Mouse (Mus musculus) lung, adult 2 months (tissue): ENCODE results near the gene Zfp93.

Experiments used
- CTCF ChIP-seq: fragments of 200-500 bp; IDR thresholded peaks from 2 replicates; pipeline ENCODE4 v1.5.1; 2011; ENCODE audit warnings: mild to moderate bottlenecking, low read length, control low read depth; ENCODE audit not compliant: insufficient read depth
- POLR2A ChIP-seq: fragments of 200-500 bp; IDR thresholded peaks from 2 replicates; pipeline ENCODE4 v1.6.1; 2011; ENCODE audit warnings: low read depth, mild to moderate bottlenecking, control low read depth, low read length, borderline replicate concordance; ENCODE audit errors: extremely low read depth

DNA sequence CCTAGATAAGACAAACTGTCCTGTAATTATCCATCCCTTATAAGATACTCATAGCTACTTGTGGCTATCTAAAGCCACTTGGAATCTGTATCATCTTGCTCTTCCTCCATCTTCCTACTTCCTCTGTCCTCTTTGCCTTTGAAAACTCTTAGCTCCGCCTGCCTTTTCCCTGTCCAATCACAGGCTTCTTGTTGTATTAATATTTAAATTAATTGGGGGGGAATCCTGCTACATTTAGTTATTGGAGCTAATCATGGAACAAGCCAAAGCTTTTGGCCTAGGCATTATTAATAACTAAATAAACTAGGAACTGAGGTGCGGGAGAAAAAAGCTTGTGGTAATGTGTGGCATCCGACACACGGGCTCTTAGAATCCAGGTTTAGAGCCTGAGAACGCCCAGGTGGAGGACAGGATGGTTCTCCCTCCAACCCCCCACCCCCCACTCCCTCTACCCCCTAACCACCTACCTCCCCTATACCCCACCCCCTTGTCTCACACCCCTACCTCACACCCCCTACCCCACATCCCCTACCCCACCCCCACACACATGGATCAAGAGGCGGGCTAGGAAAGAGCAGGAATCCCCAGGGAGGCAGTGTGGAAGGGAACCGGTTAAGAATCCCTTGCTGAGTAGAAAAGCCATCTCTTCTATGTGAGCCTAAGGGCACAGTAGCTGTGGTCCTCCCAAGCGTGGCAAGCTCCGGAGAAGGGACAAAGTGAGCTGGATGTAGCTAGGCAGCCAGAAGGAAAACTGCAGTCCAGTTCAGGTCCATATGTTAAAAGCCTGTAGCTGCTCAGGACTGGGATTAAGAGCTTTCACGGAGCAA is 10.0 kb downstream of the Zfp93 start:
- TF ChIP-seq CTCF (no peak), POLR2A (no peak)
